Mouse (Mus musculus): ENCODE measurements around the gene Olfr678.
"Not testable (repeated sequence)": the region's sequence is repeated elsewhere in the genome, so short reads cannot be mapped to it uniquely, and the experiment has no call there.

Gene Olfr678

GRCm38 (mm10) chr7:105064175-105064574 lies at the start of gene Olfr678:
TSS of gene Olfr678 (plus strand) at chr7:105064475.
- no peak for DNase-seq (ENCODE audit: extremely low spot score)

DNA sequence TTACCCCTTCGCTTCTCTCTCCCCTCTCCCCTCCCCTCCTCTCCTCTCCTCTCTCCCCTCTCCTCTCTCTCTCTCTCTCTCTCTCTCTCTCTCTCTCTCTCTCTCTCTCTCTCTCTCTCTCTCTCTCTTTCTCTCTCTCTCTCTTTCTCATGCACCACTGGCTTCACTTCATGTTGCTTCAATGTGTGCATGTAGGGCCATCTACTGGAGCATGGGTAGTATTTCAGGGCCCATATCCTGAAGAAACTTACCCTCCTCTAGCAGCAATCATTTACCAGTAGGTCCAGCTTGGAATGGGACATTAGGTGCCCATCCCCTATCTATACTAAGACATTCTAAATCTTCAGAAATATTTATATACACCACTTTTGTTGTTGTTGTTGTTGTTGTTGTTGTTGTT lies 41.7 kb upstream of the Olfr678 start:
- no peak for DNase-seq (ENCODE audit: extremely low spot score)

- DNase-seq (ENCODE audit: extremely low spot score), result no peak
Measured at GRCm38 (mm10) chr7:105028360-105028759, 35.9 kb upstream of the Olfr678 start, which contains the start of gene Olfr675. TSS of gene Olfr675 (minus strand) at chr7:105028460.

DNA sequence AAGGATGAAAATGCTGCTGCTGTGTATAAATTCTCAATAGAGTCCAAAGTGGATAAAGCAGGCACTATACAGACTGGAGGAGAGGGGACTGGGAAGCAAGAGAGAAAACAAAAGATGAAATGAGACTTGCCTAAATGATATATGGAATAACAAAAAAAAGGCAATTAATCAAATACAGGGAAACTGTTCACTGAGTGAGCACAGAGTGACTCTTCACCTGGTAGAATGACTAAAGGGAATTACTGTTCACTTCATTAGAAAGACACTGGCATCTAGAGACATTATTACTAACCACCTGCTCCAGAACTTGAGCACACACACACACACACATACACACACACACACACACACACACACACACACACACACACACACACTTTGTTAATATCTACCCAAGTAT lies 31.9 kb upstream of the Olfr678 start, which contains the start of gene Olfr676:
TSS of gene Olfr676 (plus strand) at position 301 of the 400 bp plus-strand sequence.
- no peak for DNase-seq (ENCODE audit: extremely low spot score)

DNA sequence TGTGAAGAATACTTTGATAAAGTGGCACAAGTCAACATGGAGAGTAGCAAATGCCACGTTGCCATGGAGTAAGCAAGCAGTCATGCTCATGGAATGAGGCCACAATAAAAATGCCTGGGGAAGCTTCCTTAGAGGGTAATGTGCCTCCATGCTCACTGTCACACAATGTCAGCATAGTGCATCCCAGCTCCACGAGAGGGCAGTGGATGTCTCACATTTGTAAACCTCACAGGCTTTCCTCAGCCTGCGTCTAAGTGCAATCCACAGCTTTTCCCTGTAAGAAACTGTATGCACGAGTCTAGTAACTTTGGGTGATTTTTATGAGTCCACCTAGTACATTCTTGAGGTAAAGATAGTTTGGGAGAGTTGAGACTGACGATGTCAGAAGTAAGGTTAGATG lies 30.4 kb upstream of the Olfr678 start:
- DNase-seq (ENCODE audit: extremely low spot score), result not testable (repeated sequence)

GRCm38 (mm10) chr7:105058951-105059350 lies 5.3 kb upstream of the Olfr678 start:
- DNase-seq (ENCODE audit: extremely low spot score), result no peak

- DNase-seq (ENCODE audit: extremely low spot score), result no peak
Measured at GRCm38 (mm10) chr7:105080905-105081304, 16.6 kb downstream of the Olfr678 start, which contains the start of gene Olfr679. TSS of gene Olfr679 (plus strand) at chr7:105081205.

DNA sequence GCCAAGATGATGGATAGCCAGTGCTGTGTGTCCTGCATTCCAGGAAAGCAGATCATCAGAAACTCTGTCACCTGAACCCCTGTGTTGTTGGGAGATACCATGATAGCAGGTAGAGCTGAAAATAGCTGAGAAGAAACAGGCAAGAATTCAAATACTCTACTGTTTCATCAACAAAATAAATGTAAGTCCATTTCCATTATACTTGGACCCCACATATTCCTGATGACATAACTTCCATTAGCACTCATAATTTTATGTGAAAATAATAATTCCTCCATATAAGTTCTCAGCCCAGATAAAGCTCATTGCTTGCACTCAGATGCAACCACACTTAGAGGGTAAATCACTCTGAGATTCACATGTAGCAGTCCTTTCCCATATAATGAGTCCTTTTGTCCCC lies 28.4 kb downstream of the Olfr678 start, which contains the start of gene Olfr680-ps1:
TSS of gene Olfr680-ps1 (minus strand) at position 101 of the 400 bp plus-strand sequence.
- not testable (repeated sequence) for DNase-seq (ENCODE audit: extremely low spot score)

DNA sequence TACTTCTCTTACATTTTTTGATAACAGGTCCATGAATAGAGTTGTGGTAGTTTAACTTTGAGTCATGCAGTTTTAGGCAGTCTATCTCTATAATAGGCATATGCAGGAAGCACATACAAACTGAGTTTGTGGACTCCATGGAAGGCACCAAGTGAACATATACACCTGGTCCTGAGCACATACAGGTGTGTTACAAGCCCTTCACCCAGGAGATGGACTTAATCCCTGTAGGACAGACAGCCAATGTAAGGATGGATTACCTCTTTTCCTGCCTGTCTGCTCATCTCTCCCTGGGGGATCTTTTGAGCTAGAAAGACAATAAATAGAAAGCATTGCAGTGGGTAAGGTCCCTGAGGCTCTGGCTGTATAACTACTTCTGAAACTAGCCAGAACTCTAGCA lies 52.3 kb downstream of the Olfr678 start, which contains the start of gene Olfr681:
TSS of gene Olfr681 (plus strand) at position 301 of the 400 bp plus-strand sequence.
- DNase-seq (ENCODE audit: extremely low spot score), result no peak

Data from embryo, embryonic 9.5 days (tissue).